Mouse (Mus musculus) forelimb bud, embryonic 11.5 days (tissue): ENCODE measurements around the gene Vapa.
A peak's percentile ranks its signal among the peaks of the same experiment; 100 is the strongest.
"Not testable (repeated sequence)": the region's sequence is repeated elsewhere in the genome, so short reads cannot be mapped to it uniquely, and the experiment has no call there.

Experiments used
- DNase-seq: peaks from one replicate; pipeline ENCODE4 v3.0.0-alpha.2; 2012; ENCODE audit warnings: low read depth, low spot score

Gene Vapa

GRCm38 (mm10) chr17:65613463-65614412 lies at the start of gene Vapa:
TSS of gene Vapa (minus strand) at chr17:65613555.
- peak; percentile 98 for DNase-seq

GRCm38 (mm10) chr17:65662662-65663061 lies 49.3 kb upstream of the Vapa start:
- no peak for DNase-seq

- DNase-seq, result no peak
Measured at GRCm38 (mm10) chr17:65658416-65658815, 45.1 kb upstream of the Vapa start.

- no peak for DNase-seq
Measured at GRCm38 (mm10) chr17:65657958-65658357, 44.6 kb upstream of the Vapa start.

- no peak for DNase-seq
Measured at GRCm38 (mm10) chr17:65656731-65657130, 43.4 kb upstream of the Vapa start.

- no peak for DNase-seq
Measured at GRCm38 (mm10) chr17:65656076-65656475, 42.7 kb upstream of the Vapa start.

- DNase-seq, result no peak
Measured at GRCm38 (mm10) chr17:65655608-65656007, 42.3 kb upstream of the Vapa start.

- DNase-seq, result no peak
Measured at GRCm38 (mm10) chr17:65650598-65650997, 37.2 kb upstream of the Vapa start.

- DNase-seq, result no peak
Measured at GRCm38 (mm10) chr17:65649175-65649493, 35.8 kb upstream of the Vapa start.

- DNase-seq, result no peak
Measured at GRCm38 (mm10) chr17:65648371-65649174, 35.2 kb upstream of the Vapa start.

- no peak for DNase-seq
Measured at GRCm38 (mm10) chr17:65647961-65648360, 34.6 kb upstream of the Vapa start.

- no peak for DNase-seq
Measured at GRCm38 (mm10) chr17:65647226-65647625, 33.9 kb upstream of the Vapa start.

GRCm38 (mm10) chr17:65643579-65643978 lies 30.2 kb upstream of the Vapa start:
- DNase-seq, result no peak

GRCm38 (mm10) chr17:65643051-65643521 lies 29.7 kb upstream of the Vapa start:
- DNase-seq, result no peak

- DNase-seq, result no peak
Measured at GRCm38 (mm10) chr17:65642578-65642991, 29.2 kb upstream of the Vapa start.

- no peak for DNase-seq
Measured at GRCm38 (mm10) chr17:65641734-65642218, 28.4 kb upstream of the Vapa start, which contains the start of gene Txndc2. TSS of gene Txndc2 (minus strand) at chr17:65642168.

GRCm38 (mm10) chr17:65639144-65639543 lies 25.8 kb upstream of the Vapa start:
- DNase-seq, result no peak

- no peak for DNase-seq
Measured at GRCm38 (mm10) chr17:65635715-65636360, 22.5 kb upstream of the Vapa start.

GRCm38 (mm10) chr17:65629943-65630342 lies 16.6 kb upstream of the Vapa start:
- DNase-seq, result no peak

GRCm38 (mm10) chr17:65628823-65629532 lies 15.6 kb upstream of the Vapa start:
- DNase-seq, result not testable (repeated sequence)

GRCm38 (mm10) chr17:65626301-65626700 lies 12.9 kb upstream of the Vapa start:
- no peak for DNase-seq
